Mouse (Mus musculus) lung, postnatal 0 days (tissue): ENCODE measurements around the gene Zfp276.

Source experiments
- CTCF ChIP-seq: IDR thresholded peaks from 2 replicates; pipeline ENCODE4 v1.5.1; 2016; ENCODE audit warnings: antibody characterized with exemption, mild to moderate bottlenecking
- EP300 ChIP-seq: IDR thresholded peaks from 2 replicates; pipeline ENCODE4 v1.6.1; 2016; ENCODE audit warnings: antibody characterized with exemption, mild to moderate bottlenecking, control low read depth

GRCm38 (mm10) chr8:123212321-123213117 lies 41.5 kb upstream of the Zfp276 start, which contains the start of the genes Chmp1a and Spata33:
- peak; percentile 75 for TF ChIP-seq CTCF
- peak; percentile 69 for TF ChIP-seq EP300
